Mouse (Mus musculus) left cerebral cortex, postnatal 14 days (tissue): Measurements from ENCODE around the gene Slitrk1. TPM values are rescaled to one million over a fixed set of nuclear protein-coding genes. Genes with fewer than 3 reads are reported as not detected.

Experiments
- DNase-seq, 2 experiments: peaks; one replicate each; pipeline ENCODE4 v3.0.0; 2021 to 2022; ENCODE audit warnings: low spot score in 2 of 2, mixed read lengths in 1 of 2
- intact Hi-C: fragments of 180-260 bp; cut with DNase I; formaldehyde crosslinking; loops from one replicate; pipeline ENCODE4 v1.15.1; 2025
- long read RNA-seq, 2 experiments: library from polyadenylated mRNA; stranded (forward); transcript quantifications; one replicate each; pipeline ENCODE4 v2.0.0; 2021
- total RNA-seq, 2 experiments: library from RNA; stranded (reverse); gene quantifications; 2 replicates each; pipeline ENCODE4 v1.2.3; 2021

Gene Slitrk1
- total RNA-seq, result 10 to 100 TPM; 76.3 to 79.8 TPM
- long read RNA-seq, experiment 1, full-length matches to known transcripts, result 28 of 28 reads
- long read RNA-seq, experiment 1, partial matches to known transcripts, result 0 of 28 reads
- long read RNA-seq, experiment 1, other reads (novel, unspliced or antisense), result 0 of 28 reads
- long read RNA-seq, experiment 2, full-length matches to known transcripts, result 35 of 36 reads
- long read RNA-seq, experiment 2, partial matches to known transcripts, result 0 of 36 reads
- long read RNA-seq, experiment 2, other reads (novel, unspliced or antisense), result 1 of 36 reads

- DNase-seq, result peak; percentile 73 to 78
- intact Hi-C loops, result loop anchor here (5.0 to 10.0 kb wide), 2 partner anchors 109 to 211 kb away; no protein-coding TSS in a partner anchor
Measured at GRCm38 (mm10) chr14:108913714-108914263, at the start of gene Slitrk1. Gene Slitrk1, minus strand, starts transcription at chr14:108914158.

DNA sequence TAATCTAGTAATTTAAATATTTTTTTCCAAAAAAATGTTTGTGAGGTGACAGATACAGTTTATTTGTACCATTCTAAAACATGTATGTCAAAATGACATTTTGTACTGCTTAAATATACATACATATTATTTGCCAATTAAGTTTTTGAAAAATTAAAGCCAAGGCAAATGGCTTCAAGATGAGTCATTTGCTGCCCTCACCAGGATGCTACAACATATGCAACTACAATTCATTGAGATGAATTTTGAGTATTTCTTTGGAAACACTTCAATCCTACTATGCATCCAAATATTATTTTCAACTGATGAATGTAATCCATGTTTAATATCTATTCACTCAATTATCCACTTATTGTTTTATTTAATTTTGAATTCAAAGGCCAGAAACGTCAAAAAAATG, 21.8 kb upstream of the Slitrk1 start:
- intact Hi-C loops, result no loop called here
- DNase-seq, result no peak

DNA sequence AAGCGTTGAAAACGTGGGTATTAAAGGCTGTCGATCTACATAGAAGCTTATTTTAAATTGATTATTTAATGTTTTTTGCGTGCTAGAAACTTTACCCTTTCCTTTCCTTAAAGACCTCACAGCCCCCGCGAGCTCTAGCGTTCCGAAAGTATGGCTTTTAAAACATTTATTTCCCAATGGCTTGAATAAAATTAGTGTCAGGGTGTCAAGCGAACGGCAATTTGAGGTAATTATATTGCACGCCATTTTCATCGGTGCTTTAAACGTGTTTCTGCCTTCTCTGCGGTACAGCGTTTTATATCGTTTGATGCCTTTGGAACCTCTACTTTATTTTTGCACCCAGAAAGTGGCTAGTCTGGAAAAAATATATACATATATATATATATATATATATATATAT, 378 bp upstream of the Slitrk1 start:
- intact Hi-C loops, result loop anchor here (5.0 to 10.0 kb wide), 2 partner anchors 110 to 212 kb away; no protein-coding TSS in a partner anchor
- DNase-seq, result no peak

DNA sequence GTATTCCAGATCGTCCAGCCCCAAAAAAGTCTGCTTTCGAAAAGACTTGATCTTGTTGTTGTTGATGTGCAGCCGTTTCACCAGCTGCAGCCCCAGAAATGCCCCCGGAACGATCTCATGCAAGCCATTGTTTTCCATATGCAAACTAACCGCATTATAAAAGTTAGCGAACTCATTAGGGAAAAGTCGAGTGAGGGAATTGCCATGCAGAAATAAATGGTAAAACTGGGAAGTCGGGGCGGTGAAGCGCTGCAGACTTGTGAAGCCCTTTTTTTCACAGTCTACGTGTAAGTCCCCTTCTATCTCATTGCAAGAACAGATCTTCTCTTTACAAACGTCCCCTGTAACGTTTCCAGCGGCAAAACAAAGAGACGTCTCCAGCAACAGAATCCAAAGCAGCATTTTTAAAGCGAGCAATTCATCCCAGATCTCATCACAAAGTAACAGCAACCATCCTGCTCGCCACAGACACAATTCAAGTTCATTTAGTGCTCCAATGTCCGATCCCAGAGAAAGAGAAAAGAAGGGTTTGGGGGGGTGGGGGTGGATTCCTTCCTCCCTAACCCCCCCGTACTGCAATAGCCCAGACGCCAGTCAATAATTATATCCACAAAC, 975 bp downstream of the Slitrk1 start:
- intact Hi-C loops, result loop anchor here (5.0 to 10.0 kb wide), 2 partner anchors 108 to 211 kb away; no protein-coding TSS in a partner anchor
- DNase-seq, result peak; percentile 10 to 12

- intact Hi-C loops, result loop anchor here (5.0 to 10.0 kb wide), 2 partner anchors 107 to 210 kb away; no protein-coding TSS in a partner anchor
- DNase-seq, result peak; percentile 46 to 67
Measured at GRCm38 (mm10) chr14:108912021-108912875, 1.7 kb downstream of the Slitrk1 start.

DNA sequence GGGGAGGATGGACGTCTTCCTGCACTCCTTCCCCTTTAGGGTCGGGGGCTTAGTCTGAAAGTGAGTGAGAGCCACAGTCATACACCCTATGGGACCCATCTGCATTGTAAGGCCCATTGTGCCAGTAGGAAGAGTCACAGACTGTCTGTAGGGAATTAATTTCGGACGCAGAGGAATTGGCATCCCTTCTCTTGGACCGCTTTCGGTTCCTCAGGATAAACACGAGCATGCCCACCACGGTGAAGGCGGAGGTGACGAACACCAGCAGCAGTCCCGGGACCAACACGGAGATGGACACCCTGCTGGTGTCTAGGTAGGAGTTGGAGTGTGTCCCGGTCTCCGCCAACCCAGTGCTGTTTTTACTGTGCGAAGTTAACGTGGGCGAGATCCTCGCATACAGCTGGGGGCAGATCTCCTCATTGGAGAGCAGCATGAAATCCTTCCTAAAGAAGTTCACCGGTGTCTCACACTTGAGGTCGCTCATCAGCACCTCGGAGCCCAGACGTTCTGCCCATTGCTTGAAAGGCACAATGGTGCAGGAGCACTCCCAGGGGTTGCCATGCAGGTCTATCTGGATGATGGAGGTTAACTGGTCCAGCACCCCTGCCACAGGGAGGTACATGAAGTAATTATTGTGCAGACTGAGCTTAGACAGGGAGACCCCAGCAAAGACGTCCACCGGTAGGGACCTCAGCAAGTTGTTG, 2.7 kb downstream of the Slitrk1 start:
- intact Hi-C loops, result loop anchor here (5.0 to 10.0 kb wide), 2 partner anchors 106 to 209 kb away; no protein-coding TSS in a partner anchor
- DNase-seq, result peak; percentile 67 to 79

GRCm38 (mm10) chr14:108910449-108911137, 3.4 kb downstream of the Slitrk1 start:
- peak; percentile 14 to 17 for DNase-seq
- intact Hi-C loops, result loop anchor here (5.0 to 10.0 kb wide), 2 partner anchors 106 to 208 kb away; no protein-coding TSS in a partner anchor

DNA sequence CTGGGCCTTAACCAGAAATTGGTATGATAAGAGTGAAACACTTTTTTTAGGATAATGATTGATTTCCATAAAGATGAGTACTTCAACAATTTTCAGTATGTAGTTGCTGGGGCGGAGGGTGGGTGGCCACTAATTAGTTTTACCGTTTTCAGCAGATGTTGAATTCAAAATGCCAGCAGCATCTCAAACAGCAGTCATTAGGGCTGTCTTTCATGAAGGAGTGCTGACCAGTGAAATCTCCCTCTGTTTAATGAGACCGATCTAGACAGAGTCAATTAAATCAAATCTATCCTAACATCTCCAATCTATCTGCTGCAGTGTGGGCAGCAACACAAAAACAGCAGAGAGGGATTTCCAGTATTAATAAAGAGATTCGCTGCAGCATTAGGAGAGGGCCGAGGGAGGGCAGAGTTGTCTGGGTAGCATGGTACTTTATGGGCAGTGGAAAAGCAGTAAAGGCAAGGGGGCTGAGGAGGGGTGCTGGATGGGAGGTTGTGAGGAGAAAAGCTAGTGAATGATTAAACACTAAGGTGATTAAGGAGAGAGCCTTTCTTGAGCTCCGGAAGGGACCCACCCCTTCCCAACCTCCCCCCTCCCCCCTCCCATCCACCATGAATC, 4.5 kb downstream of the Slitrk1 start:
- no peak for DNase-seq
- intact Hi-C loops, result no loop called here

GRCm38 (mm10) chr14:108898601-108899000, 15.4 kb downstream of the Slitrk1 start:
- intact Hi-C loops, result no loop called here

DNA sequence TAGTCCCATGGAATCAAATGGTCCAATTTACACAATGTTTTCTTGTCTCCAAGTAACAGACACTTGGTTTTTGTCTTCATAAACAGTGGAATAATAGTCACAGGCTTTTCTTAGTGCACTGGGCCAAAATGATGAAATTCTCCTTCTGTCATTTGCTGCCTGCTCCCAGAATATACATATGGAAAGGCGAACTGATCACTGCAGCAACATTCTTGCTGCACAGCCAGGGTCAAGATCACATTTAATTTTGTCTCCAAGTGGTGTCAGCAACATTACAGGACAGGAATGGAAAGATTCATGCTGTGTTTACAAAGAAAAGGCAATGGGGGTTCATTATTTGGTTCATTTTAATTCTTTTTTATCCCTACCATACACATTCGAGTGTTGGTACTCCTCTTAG, 18.5 kb downstream of the Slitrk1 start:
- no peak for DNase-seq
- intact Hi-C loops, result no loop called here

More at GRCm38 (mm10) chr14:108898601-108899000, 15.4 kb downstream of the Slitrk1 start:
- DNase-seq, result no peak

GRCm38 (mm10) chr14:108867816-108868215, 46.1 kb downstream of the Slitrk1 start:
- intact Hi-C loops, result no loop called here
- DNase-seq, result no peak

DNA sequence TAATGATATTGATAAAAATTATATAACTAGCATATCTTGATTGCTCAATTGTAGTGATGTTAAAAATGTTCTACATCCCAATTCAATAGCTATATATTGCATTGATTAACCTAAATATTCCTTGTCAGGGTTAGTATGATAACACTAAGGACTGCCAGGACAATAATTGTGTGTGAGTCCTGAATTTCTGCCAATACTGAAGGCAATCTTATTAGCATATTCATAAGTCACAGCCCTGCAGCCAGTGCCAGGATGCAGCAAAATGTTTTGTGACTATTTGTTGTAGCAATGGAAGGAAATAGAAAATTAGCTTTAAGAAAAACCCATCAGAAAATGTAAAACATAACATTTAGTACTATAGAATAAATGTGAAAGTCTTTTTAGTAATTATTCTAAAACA, 49.3 kb downstream of the Slitrk1 start:
- intact Hi-C loops, result no loop called here
- no peak for DNase-seq

DNA sequence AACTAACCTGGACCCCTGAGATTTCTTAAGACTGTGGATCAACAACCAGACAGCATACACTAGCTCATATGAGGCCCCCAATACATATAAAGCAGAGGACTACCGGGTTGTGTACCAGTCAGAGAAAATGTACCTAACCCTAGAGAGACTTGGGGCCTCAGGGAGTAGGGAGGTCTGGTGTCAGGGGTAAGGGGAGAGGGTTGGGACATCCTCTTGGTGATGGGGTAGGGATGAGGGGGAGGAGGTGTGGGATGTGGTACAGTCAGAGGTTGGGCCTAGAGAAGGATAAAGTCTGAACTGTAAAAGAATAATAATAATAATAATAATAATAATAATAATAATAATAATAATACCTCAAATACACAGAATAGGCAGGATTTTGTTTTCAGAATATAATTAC, 54.6 kb downstream of the Slitrk1 start:
- intact Hi-C loops, result no loop called here
- DNase-seq, result no peak
